Mouse (Mus musculus): ENCODE measurements around the gene Nutf2-ps1.

Nutf2-ps1 gene

GRCm38 (mm10) chr19:53571056-53571455, 17.8 kb downstream of the Nutf2-ps1 start:
- DNase-seq (ENCODE audit: low read depth, low spot score): no peak

- no peak for DNase-seq (ENCODE audit: low read depth, low spot score)
Observed at GRCm38 (mm10) chr19:53568553-53568952, 20.3 kb downstream of the Nutf2-ps1 start.

GRCm38 (mm10) chr19:53567864-53568263, 21.0 kb downstream of the Nutf2-ps1 start:
- DNase-seq (ENCODE audit: low read depth, low spot score): no peak

- no peak for DNase-seq (ENCODE audit: low read depth, low spot score)
Observed at GRCm38 (mm10) chr19:53565565-53566277, 23.1 kb downstream of the Nutf2-ps1 start.

GRCm38 (mm10) chr19:53564174-53564573, 24.7 kb downstream of the Nutf2-ps1 start:
- DNase-seq (ENCODE audit: low read depth, low spot score): no peak

- DNase-seq (ENCODE audit: low read depth, low spot score): no peak
Observed at GRCm38 (mm10) chr19:53560436-53560835, 28.4 kb downstream of the Nutf2-ps1 start.

- no peak for DNase-seq (ENCODE audit: low read depth, low spot score)
Observed at GRCm38 (mm10) chr19:53557267-53557936, 31.5 kb downstream of the Nutf2-ps1 start.

GRCm38 (mm10) chr19:53556841-53557240, 32.0 kb downstream of the Nutf2-ps1 start:
- no peak for DNase-seq (ENCODE audit: low read depth, low spot score)

- no peak for DNase-seq (ENCODE audit: low read depth, low spot score)
Observed at GRCm38 (mm10) chr19:53554981-53555616, 33.8 kb downstream of the Nutf2-ps1 start.

- DNase-seq (ENCODE audit: low read depth, low spot score): no peak
Observed at GRCm38 (mm10) chr19:53554402-53554801, 34.5 kb downstream of the Nutf2-ps1 start.

- no peak for DNase-seq (ENCODE audit: low read depth, low spot score)
Observed at GRCm38 (mm10) chr19:53552795-53553194, 36.1 kb downstream of the Nutf2-ps1 start.

- no peak for DNase-seq (ENCODE audit: low read depth, low spot score)
Observed at GRCm38 (mm10) chr19:53552216-53552786, 36.6 kb downstream of the Nutf2-ps1 start.

GRCm38 (mm10) chr19:53550972-53551371, 37.9 kb downstream of the Nutf2-ps1 start:
- no peak for DNase-seq (ENCODE audit: low read depth, low spot score)

- no peak for DNase-seq (ENCODE audit: low read depth, low spot score)
Observed at GRCm38 (mm10) chr19:53547597-53547996, 41.3 kb downstream of the Nutf2-ps1 start.

- no peak for DNase-seq (ENCODE audit: low read depth, low spot score)
Observed at GRCm38 (mm10) chr19:53544923-53545561, 43.8 kb downstream of the Nutf2-ps1 start.

- DNase-seq (ENCODE audit: low read depth, low spot score): no peak
Observed at GRCm38 (mm10) chr19:53543602-53544001, 45.3 kb downstream of the Nutf2-ps1 start.

- no peak for DNase-seq (ENCODE audit: low read depth, low spot score)
Observed at GRCm38 (mm10) chr19:53539296-53539695, 49.6 kb downstream of the Nutf2-ps1 start.

- no peak for DNase-seq (ENCODE audit: low read depth, low spot score)
Observed at GRCm38 (mm10) chr19:53538796-53539195, 50.1 kb downstream of the Nutf2-ps1 start.
